Mouse (Mus musculus) stomach, postnatal 0 days (tissue): ENCODE results near the gene Plekhj1.

Source experiments
- CTCF ChIP-seq: IDR thresholded peaks from 2 replicates; pipeline ENCODE4 v1.5.1; 2016; ENCODE audit warnings: antibody characterized with exemption, low read depth, mild to moderate bottlenecking, moderate library complexity
- EP300 ChIP-seq: optimal IDR thresholded peaks from 2 replicates; pipeline ENCODE3; 2016; ENCODE audit warnings: antibody characterized with exemption

- TF ChIP-seq CTCF (no peak), EP300 (no peak)
Observed at GRCm38 (mm10) chr10:80819406-80819805, 21.0 kb upstream of the Plekhj1 start.
